Mouse (Mus musculus) layer of hippocampus, postnatal 14 days (tissue): ENCODE measurements around the gene Pon2. TPM values are rescaled to one million over a fixed set of nuclear protein-coding genes. Genes with fewer than 3 reads are reported as not detected.
"Not testable (repeated sequence)": the region's sequence is repeated elsewhere in the genome, so short reads cannot be mapped to it uniquely, and the experiment has no call there.

Source experiments
- DNase-seq, 2 experiments: peaks; one replicate each; pipeline ENCODE4 v3.0.0; 2021 to 2022; ENCODE audit warnings: low spot score in 2 of 2, mixed read lengths in 1 of 2
- total RNA-seq, 2 experiments: library from RNA; stranded (reverse); gene quantifications; 2 replicates each; pipeline ENCODE4 v1.2.3; 2021

Gene Pon2
- total RNA-seq, 2 experiments from 2014 or later, result 25.0 to 25.4 TPM

DNA sequence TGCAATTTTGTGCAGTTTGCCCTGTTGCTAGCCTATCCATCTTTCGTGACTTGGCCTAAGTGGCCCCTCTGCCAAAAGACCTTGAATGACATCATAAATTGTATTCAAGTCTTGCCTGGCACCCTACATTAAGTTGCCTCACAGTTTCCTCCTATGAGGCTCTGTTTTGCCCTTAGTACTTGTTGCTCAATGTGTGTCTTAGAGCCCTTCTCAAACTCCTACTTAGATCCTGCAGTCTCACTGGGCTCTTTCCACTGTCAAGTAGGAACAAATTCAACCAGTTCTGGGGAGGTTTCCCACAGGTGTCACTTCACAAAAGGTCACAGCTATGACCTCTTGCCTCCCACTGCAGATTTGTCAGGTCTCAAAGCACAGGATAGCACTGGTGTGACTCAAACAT is 64.4 kb downstream of the Pon2 start:
- DNase-seq, result no peak

DNA sequence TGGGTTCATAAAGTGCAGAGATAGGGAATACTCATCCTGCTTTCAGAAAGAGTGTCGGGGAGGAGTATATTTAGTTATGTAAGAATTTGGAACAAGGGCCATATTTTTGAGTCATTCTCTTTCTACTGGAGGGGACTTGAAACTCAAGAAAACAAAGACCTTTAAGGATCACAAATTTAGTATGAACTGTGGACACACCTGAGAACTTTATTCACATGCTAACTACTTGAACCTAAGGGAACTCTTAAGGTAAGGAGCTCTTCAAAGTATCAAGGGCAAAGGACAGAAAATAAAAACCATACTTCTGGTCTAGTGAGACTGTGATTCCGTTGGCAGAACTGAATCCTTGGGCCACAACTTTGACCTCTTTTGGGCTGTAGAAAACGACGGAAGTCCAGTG is 66.2 kb downstream of the Pon2 start:
- no peak for DNase-seq

DNA sequence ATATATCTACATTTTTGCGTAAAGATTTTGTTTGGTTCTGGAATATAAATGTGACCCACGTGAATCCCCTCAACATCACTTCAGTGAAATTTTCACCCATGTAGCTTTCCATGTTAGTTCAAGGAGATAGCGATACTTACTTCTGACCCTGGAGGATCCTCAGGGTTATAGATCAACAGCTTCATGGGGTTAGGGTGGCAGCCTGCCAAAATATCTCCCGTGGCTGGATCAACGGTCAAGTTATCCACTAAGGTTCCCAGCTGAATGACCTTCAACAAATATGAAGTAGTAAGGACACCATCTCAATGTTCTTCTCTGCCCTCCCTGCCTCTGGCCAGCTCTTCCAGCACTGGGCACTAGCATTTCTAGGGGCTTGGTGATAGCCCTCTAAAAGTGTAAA is 68.0 kb downstream of the Pon2 start:
- no peak for DNase-seq

DNA sequence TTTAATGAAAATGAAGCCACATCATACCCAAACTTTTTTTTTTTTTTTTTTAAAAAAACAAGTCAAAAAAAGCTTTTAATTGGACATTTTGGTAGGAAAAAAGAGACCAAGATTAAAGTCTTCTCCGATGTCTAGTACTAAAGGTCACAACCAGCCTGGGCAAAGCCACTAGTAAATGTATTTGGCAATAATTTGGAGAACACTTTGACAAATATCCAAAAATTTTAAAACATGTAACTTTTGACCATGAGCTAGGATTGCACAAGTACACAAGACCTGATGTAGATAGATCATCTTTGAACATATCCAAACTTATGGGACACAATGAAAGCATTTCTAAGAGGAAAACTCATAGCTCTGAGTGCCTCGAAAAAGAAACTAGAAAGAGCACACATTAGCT is 74.7 kb downstream of the Pon2 start:
- DNase-seq, result not testable (repeated sequence)

DNA sequence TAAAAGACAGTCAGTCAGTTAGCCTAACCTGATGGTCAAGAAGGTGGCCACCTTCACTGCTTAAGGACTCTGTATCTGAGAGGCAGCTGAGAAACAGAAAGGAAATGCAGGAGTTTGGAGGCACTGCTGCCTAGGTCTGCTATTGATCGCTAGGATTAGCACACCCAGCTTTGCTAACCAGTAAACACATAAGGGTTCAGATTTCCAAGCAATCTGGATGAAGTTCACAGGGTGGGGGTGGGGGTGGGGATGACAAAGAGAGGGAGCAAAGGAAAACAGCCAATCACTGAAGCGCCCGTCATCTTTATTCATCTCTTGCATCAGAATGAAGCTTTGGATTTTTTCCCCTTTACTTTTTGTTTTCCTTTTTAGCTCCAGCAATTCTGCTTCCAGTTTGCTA is 76.2 kb downstream of the Pon2 start:
- no peak for DNase-seq

DNA sequence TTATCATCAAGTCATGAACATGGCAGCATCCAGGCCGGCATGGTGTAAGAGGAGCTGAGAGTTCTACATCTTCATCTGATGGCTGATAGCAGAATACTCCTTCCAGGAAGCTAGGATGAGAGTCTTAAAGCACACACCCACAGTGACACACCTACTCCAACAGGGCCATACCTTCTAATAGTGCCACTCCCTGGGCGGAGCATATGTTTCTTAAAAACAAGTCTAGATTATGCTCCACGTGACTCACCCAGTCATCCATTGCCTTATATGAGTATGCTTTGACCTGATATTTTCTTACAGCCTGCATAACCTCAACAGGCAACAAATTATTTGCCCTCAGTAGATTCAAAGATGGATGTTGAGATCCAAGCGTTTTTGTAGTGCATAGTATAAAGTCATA is 80.1 kb downstream of the Pon2 start:
- DNase-seq, result no peak

Other genes starting within 250 kb of the Pon2 start
- gene Pon1, start 104.5 kb downstream of the Pon2 start, total RNA-seq, result under 1 TPM in 1 of 2 experiments, not detected in 1; 0.21 TPM
- 1 to 10 TPM; 1.1 to 4.5 TPM for gene Pon3, start 42.2 kb downstream of the Pon2 start, total RNA-seq
- gene Asb4, start 84.9 kb upstream of the Pon2 start, total RNA-seq, result under 1 TPM; 0.41 to 0.86 TPM
- 10 to 100 TPM; 11.3 to 16.3 TPM for gene Pdk4, start 197.9 kb upstream of the Pon2 start, total RNA-seq